Mouse (Mus musculus) kidney, postnatal 36 days (tissue): Measurements from ENCODE around the gene Mustn1.

Experiments used
- DNase-seq, 2 experiments: peaks; one replicate each; pipeline ENCODE4 v3.0.0; 2021 to 2022; ENCODE audit warnings: mixed read lengths in 2 of 2

Gene Mustn1

GRCm38 (mm10) chr14:30878958-30879571 lies at the start of gene Mustn1:
Mustn1 (plus strand) TSS chr14:30879200.
- DNase-seq = peak; percentile 22 to 24

- DNase-seq = no peak
Observed at GRCm38 (mm10) chr14:30837416-30837996, 41.5 kb upstream of the Mustn1 start.

- no peak for DNase-seq
Observed at GRCm38 (mm10) chr14:30843701-30844100, 35.3 kb upstream of the Mustn1 start.

GRCm38 (mm10) chr14:30850504-30850903 lies 28.5 kb upstream of the Mustn1 start:
- DNase-seq = no peak

GRCm38 (mm10) chr14:30852325-30852724 lies 26.7 kb upstream of the Mustn1 start:
- DNase-seq = no peak

- no peak for DNase-seq
Observed at GRCm38 (mm10) chr14:30855316-30855715, 23.7 kb upstream of the Mustn1 start.

GRCm38 (mm10) chr14:30856885-30857507 lies 22.0 kb upstream of the Mustn1 start:
- no peak for DNase-seq

GRCm38 (mm10) chr14:30857990-30858389 lies 21.0 kb upstream of the Mustn1 start:
- peak; percentile 39 to 76 for DNase-seq

GRCm38 (mm10) chr14:30861421-30862125 lies 17.4 kb upstream of the Mustn1 start:
- DNase-seq = peak; percentile 13 to 49

GRCm38 (mm10) chr14:30862368-30862767 lies 16.6 kb upstream of the Mustn1 start:
- no peak for DNase-seq

- DNase-seq = peak in 1 of 2 experiments; percentile 32
Observed at GRCm38 (mm10) chr14:30865311-30865710, 13.7 kb upstream of the Mustn1 start.

- peak; percentile 78 to 90 for DNase-seq
Observed at GRCm38 (mm10) chr14:30867042-30867441, 12.0 kb upstream of the Mustn1 start.

GRCm38 (mm10) chr14:30868826-30869225 lies 10.2 kb upstream of the Mustn1 start:
- DNase-seq = no peak

GRCm38 (mm10) chr14:30869391-30869801 lies 9.6 kb upstream of the Mustn1 start:
- no peak for DNase-seq

GRCm38 (mm10) chr14:30870206-30871147 lies 8.5 kb upstream of the Mustn1 start:
- DNase-seq = peak in 1 of 2 experiments; percentile 25

- DNase-seq = no peak
Observed at GRCm38 (mm10) chr14:30874095-30874700, 4.8 kb upstream of the Mustn1 start.

GRCm38 (mm10) chr14:30875130-30875865 lies 3.7 kb upstream of the Mustn1 start:
- DNase-seq = peak in 1 of 2 experiments; percentile 38

- DNase-seq = peak in 1 of 2 experiments; percentile 40
Observed at GRCm38 (mm10) chr14:30875955-30876354, 3.0 kb upstream of the Mustn1 start.

- no peak for DNase-seq
Observed at GRCm38 (mm10) chr14:30876451-30876850, 2.5 kb upstream of the Mustn1 start.

GRCm38 (mm10) chr14:30877827-30878226 lies 1.2 kb upstream of the Mustn1 start:
- no peak for DNase-seq

- DNase-seq = no peak
Observed at GRCm38 (mm10) chr14:30879794-30880193, 794 bp downstream of the Mustn1 start.
